Mouse (Mus musculus) heart, embryonic 14.5 days (tissue): ENCODE measurements around the gene Stard10. TPM values are rescaled to one million over a fixed set of nuclear protein-coding genes. Genes with fewer than 3 reads are reported as not detected.

Experiments
- ATAC-seq: fragments of 200-750 bp; cut with Nextera tagmentation; 2 replicates; pipeline ENCODE4 v1.8.0; 2017; ENCODE audit warnings: low read depth, moderate TSS enrichment; ENCODE audit not compliant: insufficient number of reproducible peaks, insufficient read depth, low FRiP score
- H3K27ac ChIP-seq, 2 experiments: fragments of 200-500 bp in 1 of 2; fragments of 300-500 bp in 1 of 2; sonication (generic) in 1 of 2; replicated peaks in 1 of 2; 2 replicates each; pipeline ENCODE4 v1.5.1; 2012 to 2014; ENCODE audit warnings: low read depth in 2 of 2, low read length in 2 of 2, control low read depth in 1 of 2, mild to moderate bottlenecking in 1 of 2, mixed read lengths in 1 of 2; ENCODE audit not compliant: control insufficient read depth in 1 of 2, insufficient read depth in 1 of 2
- H3K27me3 ChIP-seq: fragments of 300-500 bp; sonication (generic); 2 replicates; pipeline ENCODE4 v1.6.1; 2014; ENCODE audit warnings: mild to moderate bottlenecking, low read length, control low read depth; ENCODE audit not compliant: control insufficient read depth, insufficient read depth
- H3K36me3 ChIP-seq: fragments of 300-500 bp; sonication (generic); 2 replicates; pipeline ENCODE4 v1.6.1; 2014; ENCODE audit warnings: mild to moderate bottlenecking, control low read depth, low read length, mixed read lengths; ENCODE audit not compliant: control insufficient read depth, insufficient read depth
- H3K4me1 ChIP-seq, 2 experiments: fragments of 200-500 bp in 1 of 2; fragments of 300-500 bp in 1 of 2; sonication (generic) in 1 of 2; 2 replicates each; pipeline ENCODE4 v1.6.1; 2012 to 2014; ENCODE audit warnings: low read length in 2 of 2, control low read depth in 1 of 2, mixed read lengths in 1 of 2; ENCODE audit not compliant: control insufficient read depth in 2 of 2, insufficient read depth in 2 of 2
- H3K4me2 ChIP-seq: fragments of 300-500 bp; sonication (generic); 2 replicates; pipeline ENCODE4 v1.6.1; 2014; ENCODE audit warnings: mild to moderate bottlenecking, low read length
- H3K4me3 ChIP-seq, 2 experiments: fragments of 200-500 bp in 1 of 2; fragments of 300-500 bp in 1 of 2; sonication (generic) in 1 of 2; 2 replicates each; pipeline ENCODE4 v1.5.1; 2012 to 2014; ENCODE audit warnings: low read length in 2 of 2, mild to moderate bottlenecking in 2 of 2, control low read depth in 1 of 2, low read depth in 1 of 2, moderate library complexity in 1 of 2; ENCODE audit not compliant: control insufficient read depth in 1 of 2, insufficient read depth in 1 of 2
- H3K9ac ChIP-seq: fragments of 300-500 bp; sonication (generic); 2 replicates; pipeline ENCODE4 v1.6.1; 2014; ENCODE audit warnings: mild to moderate bottlenecking, low read length
- H3K9me3 ChIP-seq: fragments of 300-500 bp; sonication (generic); 2 replicates; pipeline ENCODE4 v1.6.1; 2016; ENCODE audit warnings: low read length, control low read depth; ENCODE audit not compliant: control insufficient read depth
- WGBS: fragments of 180-500 bp; shearing (Covaris S2); extraction: QIAGEN DNeasy Blood & Tissue Kit; methylation state at CpG from one replicate; pipeline ENCODE4 v1.1.7; 2014; 5-methylcytosine and 5-hydroxymethylcytosine counted together
- polyA plus RNA-seq: library from polyadenylated mRNA; unstranded; fragments of >200 nt; fragmentation: Nextera tagmentation; extraction: Ambion mirVana; gene quantifications from 2 replicates; pipeline ENCODE4 v1.2.1, GENCODE M21; 2014

Gene Stard10
- polyA plus RNA-seq, 1 experiment from 2014 or later, result 61.7 TPM

DNA sequence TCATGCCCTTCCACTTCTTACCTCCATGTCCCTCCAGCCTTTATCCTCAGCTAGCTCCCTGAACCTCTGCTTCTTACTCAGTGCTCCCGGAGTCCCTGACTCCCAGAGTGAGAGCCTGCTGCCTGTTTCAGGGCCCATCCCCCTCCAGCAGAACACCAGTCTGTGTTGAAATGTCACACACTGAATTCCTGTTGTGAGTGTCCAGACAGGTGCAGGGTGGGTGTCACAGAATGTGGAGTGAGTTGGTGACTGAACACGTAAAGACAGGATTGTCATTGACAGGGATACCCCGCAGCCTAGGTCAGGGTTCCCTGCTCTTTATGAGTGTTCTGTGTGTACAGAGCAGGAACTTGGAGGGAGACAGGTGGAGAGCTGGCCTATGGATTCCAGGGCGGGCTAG, 28.0 kb downstream of the Stard10 start:
- Histone ChIP-seq H3K4me3 (no peak overlapping the region), H3K9ac (no peak overlapping the region), H3K4me1 (peaks cover 20 to 37% of the 10 kb centered on the region in 2 experiments), H3K4me2 (no peak overlapping the region), H3K36me3 (no peaks in the 10 kb centered on the region; the same call in 1 of the 2 replicates), H3K27ac (no peak overlapping the region), H3K27me3 (peaks cover 10% of the 10 kb centered on the region), H3K9me3 (no peaks in the 10 kb centered on the region)
- ATAC-seq, result no peak
- 40% methylated on average over 4 of the region's 4 CpGs for WGBS

DNA sequence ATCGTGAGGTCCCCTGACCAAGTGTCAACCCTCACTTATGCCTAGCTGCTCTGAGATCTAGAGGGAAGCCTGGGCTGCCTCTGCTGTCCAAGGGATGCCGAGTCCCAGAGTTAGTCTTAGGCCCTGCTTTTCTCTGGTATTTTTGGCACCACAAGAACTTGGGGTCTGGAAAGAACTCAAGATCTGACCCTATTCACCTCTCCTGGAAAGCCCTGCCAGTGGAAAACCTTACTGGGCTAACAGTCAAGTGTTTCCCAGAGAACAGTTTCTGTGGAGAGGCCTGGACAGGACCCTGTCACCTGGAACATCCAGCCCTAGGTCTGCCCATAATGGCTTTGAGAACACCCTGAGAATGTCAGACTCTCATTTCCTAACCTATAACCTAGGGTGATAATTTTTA, 30.1 kb downstream of the Stard10 start:
- Histone ChIP-seq H3K27me3 (peaks cover 22% of the 10 kb centered on the region), H3K4me3 (no peak overlapping the region), H3K4me1 (peaks cover 20 to 31% of the 10 kb centered on the region in 2 experiments), H3K9ac (no peak overlapping the region; the same call in 1 of the 2 replicates), H3K27ac (no peak overlapping the region), H3K4me2 (no peak overlapping the region), H3K9me3 (no peaks in the 10 kb centered on the region), H3K36me3 (no peaks in the 10 kb centered on the region; the same call in 1 of the 2 replicates)
- no peak for ATAC-seq
- 86% methylated on average over 2 of the region's 2 CpGs for WGBS

DNA sequence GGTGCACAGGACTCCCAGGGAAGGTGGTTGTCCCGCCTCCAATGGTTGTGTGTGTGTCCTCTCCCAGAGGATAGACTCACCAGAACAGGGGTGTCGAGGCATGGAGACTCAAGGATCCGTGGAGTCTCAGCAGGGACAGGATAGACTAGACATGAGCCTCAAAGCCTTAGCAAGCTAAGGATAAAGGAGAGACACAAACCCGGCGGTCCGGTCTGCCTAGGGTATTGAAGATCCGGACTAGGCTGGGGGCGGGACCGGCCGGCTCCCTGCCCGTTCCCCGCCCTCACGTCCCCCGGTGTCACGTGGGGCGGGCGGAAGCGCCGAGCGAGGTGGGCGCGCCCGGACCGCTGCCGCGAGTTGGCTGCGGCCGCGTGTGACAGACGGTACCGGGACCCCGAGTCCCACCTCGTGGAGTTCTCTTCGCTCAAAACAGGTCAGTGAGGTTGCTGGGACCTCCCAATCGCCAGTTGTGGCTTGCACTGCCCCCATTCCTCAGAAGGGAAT, 30.9 kb downstream of the Stard10 start, which contains the start of gene Arap1:
Gene Arap1, plus strand, starts transcription at position 301 of the 504 bp plus-strand sequence.
- Histone ChIP-seq H3K9me3 (no peaks in the 10 kb centered on the region), H3K36me3 (no peaks in the 10 kb centered on the region; the same call in 1 of the 2 replicates), H3K4me1 (peaks cover 15 to 24% of the 10 kb centered on the region in 2 experiments), H3K27me3 (peaks cover 22% of the 10 kb centered on the region), H3K4me3 (peak within 1 kb of the TSS; percentile 59 to 63), H3K4me2 (peak within 1 kb of the TSS; percentile 98), H3K27ac (no peak within 1 kb of the TSS), H3K9ac (peak within 1 kb of the TSS; percentile 71)
- WGBS, result 2% methylated on average over 35 of the region's 35 CpGs
- ATAC-seq, result no peak

DNA sequence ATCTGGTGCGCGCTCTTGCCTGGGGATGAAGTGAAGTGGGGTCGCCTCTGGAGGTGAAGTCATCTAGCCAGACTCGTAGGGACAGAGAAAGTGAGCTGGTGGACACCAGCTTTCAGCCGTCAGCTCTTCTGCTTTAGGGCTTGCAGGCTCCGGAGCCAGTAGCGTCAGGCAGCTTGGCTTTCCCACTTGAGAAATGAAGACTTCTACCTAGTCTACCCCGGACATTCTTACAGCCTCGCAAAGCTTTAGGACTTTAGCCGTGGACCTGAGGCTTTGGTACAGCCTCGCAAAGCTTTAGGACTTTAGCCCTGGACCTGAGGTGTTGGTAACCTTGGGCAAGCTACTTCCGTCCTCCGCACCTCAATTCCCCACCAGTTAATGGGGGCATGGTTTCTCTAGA, 31.4 kb downstream of the Stard10 start:
- Histone ChIP-seq H3K4me1 (peaks cover 15 to 23% of the 10 kb centered on the region in 2 experiments), H3K9me3 (no peaks in the 10 kb centered on the region), H3K27me3 (peaks cover 22% of the 10 kb centered on the region), H3K27ac (no peak overlapping the region), H3K9ac (peak overlapping the region; percentile 71), H3K36me3 (no peaks in the 10 kb centered on the region; the same call in 1 of the 2 replicates), H3K4me3 (peak overlapping the region; percentile 59 to 63), H3K4me2 (peak overlapping the region; percentile 98)
- no peak for ATAC-seq
- 4% methylated on average over 13 of the region's 13 CpGs for WGBS

DNA sequence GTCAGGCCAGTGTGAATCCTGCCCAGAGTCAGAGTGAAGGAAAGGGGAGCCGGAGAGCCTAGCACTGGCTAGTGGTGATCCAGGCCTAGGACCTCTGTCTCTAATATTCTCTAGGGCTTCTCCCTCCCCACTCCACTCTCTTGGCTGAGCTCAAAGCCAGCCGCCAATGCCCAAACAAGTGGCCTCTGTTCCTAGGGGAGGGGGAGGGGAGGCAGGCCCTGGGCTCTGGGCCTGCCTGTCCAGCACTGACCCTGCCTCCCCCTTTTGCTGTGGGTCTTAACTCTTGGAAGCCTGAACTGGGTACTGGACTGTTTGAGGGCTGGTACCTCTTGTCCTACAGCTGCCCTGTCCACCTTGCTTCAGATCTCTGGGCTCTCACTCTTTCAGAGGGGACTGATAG, 33.0 kb downstream of the Stard10 start:
- ATAC-seq, result no peak
- Histone ChIP-seq H3K9ac (peak overlapping the region; percentile 5; the same call in 1 of the 2 replicates), H3K4me2 (no peak overlapping the region), H3K4me3 (no peak overlapping the region), H3K4me1 (peaks cover 11 to 17% of the 10 kb centered on the region in 2 experiments), H3K9me3 (no peaks in the 10 kb centered on the region), H3K36me3 (no peaks in the 10 kb centered on the region), H3K27ac (no peak overlapping the region), H3K27me3 (peaks cover 22% of the 10 kb centered on the region)
- WGBS, result 25% methylated on average over 2 of the region's 2 CpGs

DNA sequence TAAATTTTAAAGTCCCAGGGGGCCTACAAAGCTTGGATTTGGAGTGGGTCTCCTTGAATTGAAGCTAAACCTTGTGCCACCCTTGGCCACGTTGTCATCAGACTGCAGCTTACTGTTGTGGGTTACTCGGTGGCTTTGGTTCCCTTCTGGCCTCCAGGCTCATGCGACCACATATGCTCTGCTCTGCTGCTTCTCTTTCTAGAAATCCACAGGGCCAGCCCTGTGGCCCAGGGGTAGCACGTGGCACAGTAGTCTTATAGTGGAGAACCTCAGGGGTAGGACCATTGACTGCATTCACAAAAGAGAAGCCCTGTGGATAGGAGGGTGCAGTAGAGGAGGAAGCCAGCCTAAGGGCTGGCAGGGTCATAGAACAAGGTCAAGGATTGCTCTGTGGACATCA, 35.5 kb downstream of the Stard10 start:
- H3K9ac ChIP-seq, result no peak overlapping the region
- 80% methylated on average over 4 of the region's 4 CpGs for WGBS
- no peaks in the 10 kb centered on the region for H3K36me3 ChIP-seq
- ATAC-seq, result no peak
- no peaks in the 10 kb centered on the region for H3K9me3 ChIP-seq
- no peak overlapping the region for H3K4me3 ChIP-seq
- no peak overlapping the region for H3K27ac ChIP-seq
- H3K4me2 ChIP-seq, result no peak overlapping the region
- H3K4me1 ChIP-seq, result peaks cover 11 to 18% of the 10 kb centered on the region in 2 experiments
- peaks cover 22% of the 10 kb centered on the region for H3K27me3 ChIP-seq

DNA sequence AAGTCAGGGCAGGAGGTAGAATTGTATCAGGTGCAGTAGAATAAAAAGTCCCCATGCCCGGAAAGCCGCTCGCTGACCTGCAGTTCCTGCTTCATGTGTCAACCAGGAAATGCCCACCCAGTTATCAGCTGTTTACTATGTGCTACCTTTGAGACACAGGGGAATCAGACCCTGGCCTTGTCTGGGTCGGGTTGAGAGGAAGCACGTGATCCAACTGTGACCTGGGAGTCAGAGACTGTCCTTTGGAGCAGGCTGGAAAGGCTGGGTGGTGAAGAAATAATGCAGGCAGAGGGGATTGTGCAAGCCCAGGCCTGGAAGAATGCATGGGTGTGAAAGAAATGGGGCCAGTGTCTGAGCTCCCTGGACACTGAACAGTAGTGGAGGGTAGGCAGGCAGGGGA, 37.5 kb downstream of the Stard10 start:
- H3K9ac ChIP-seq, result no peak overlapping the region
- no peak overlapping the region for H3K27ac ChIP-seq
- H3K4me3 ChIP-seq, result no peak overlapping the region
- H3K27me3 ChIP-seq, result peaks cover 16% of the 10 kb centered on the region
- 51% methylated on average over 5 of the region's 5 CpGs for WGBS
- H3K9me3 ChIP-seq, result no peaks in the 10 kb centered on the region
- H3K36me3 ChIP-seq, result no peaks in the 10 kb centered on the region
- H3K4me1 ChIP-seq, result peaks cover 3 to 7% of the 10 kb centered on the region in 2 experiments; a peak in 2 of 4 replicates
- no peak for ATAC-seq
- H3K4me2 ChIP-seq, result no peak overlapping the region
